Mouse (Mus musculus) neutrophil, adult 59 days (primary cell): ENCODE data around the gene Mfsd1. TPM values are rescaled to one million over a fixed set of nuclear protein-coding genes. Genes with fewer than 3 reads are reported as not detected.

Experiments
- total RNA-seq, 2 experiments: library from RNA; stranded (reverse); gene quantifications; 1 replicate in 1 of 2; 2 replicates in 1 of 2; pipeline ENCODE4 v1.2.4; 2023

The Mfsd1 gene
- 10 to 100 TPM; 44.8 to 67.9 TPM for total RNA-seq

DNA sequence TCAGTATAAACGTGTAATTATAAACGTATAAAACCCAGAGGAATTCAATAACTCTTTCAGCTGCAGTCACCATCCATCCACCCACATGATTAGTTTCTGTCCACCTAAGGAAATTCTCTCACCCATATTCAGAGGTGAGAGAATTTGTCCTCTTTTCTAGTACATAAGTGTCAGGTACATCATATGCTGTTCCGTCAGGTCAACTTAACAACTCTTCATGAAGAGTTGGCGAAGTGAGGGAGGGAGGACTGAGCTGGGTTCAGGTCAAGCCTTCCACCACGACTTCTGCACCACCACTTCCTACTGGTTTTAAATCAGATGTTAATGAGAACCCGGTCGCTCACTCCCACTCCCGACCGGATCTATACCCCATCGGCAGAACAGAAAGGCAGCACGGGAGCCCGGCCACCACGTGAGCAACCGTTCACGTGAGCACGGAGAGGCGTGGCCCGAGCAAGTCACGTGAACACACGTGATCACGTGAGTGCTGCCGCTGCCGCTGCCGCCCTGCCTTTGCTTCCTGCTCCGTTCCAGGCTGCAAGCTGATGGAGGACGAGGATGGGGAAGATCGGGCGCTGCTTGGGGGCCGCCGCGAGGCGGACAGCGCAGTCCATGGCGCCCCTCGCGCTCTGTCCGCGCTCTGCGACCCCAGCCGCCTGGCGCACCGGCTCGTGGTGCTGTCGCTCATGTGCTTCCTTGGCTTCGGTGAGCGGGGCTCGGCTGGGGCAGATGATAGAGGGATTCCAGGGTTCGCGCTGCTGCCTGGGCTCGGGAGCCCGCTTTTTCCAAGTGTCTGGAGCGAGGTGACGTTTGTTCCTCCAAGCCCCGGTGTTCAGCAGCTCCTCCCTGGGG lies at the start of gene Mfsd1:
Gene Mfsd1, plus strand, starts transcription at position 469 of the 852 bp plus-strand sequence.

Other genes starting within 250 kb of the Mfsd1 start
- gene Mlf1, start 208.6 kb upstream of the Mfsd1 start, total RNA-seq: 1 to 10 TPM; 1.1 to 1.4 TPM
- gene Gm17402, start 207.6 kb upstream of the Mfsd1 start, total RNA-seq: not detected
- 10 to 100 TPM; 17.4 to 20.3 TPM for gene Gfm1, start 152.6 kb upstream of the Mfsd1 start, total RNA-seq
- 10 to 100 TPM in 1 of 2 experiments, 1 to 10 TPM in 1; 9.6 to 13.0 TPM for gene Lxn, start 118.8 kb upstream of the Mfsd1 start, total RNA-seq
- gene Rarres1, start 67.2 kb upstream of the Mfsd1 start, total RNA-seq: not detected